Mouse (Mus musculus): ENCODE results near the gene Gm21497. TPM values are rescaled to one million over a fixed set of nuclear protein-coding genes. Genes with fewer than 3 reads are reported as not detected.
"Not testable (repeated sequence)": the region's sequence is repeated elsewhere in the genome, so short reads cannot be mapped to it uniquely, and the experiment has no call there.

Gm21497 gene
- polyA plus RNA-seq (2014; fragmentation: Nextera tagmentation; extraction: Ambion mirVana) = not detected in 2 replicates

GRCm38 (mm10) chrY:61646446-61646845, at the start of gene Gm21497:
Gm21497 (plus strand) TSS chrY:61646746.
- not testable (repeated sequence) for H3K9ac ChIP-seq (ENCODE audit: low read length); H3K9me3 ChIP-seq (ENCODE audit: control insufficient read depth, low read length); H3K36me3 ChIP-seq (ENCODE audit: control insufficient read depth, insufficient read depth, low read length); H3K4me1 ChIP-seq (ENCODE audit: control insufficient read depth, insufficient read depth, low read length); H3K4me2 ChIP-seq; H3K4me3 ChIP-seq (ENCODE audit: low read depth, low read length); DNase-seq (ENCODE audit: low spot score, missing footprints); ATAC-seq (ENCODE audit: low FRiP score); H3K27ac ChIP-seq (ENCODE audit: low read depth, low read length); H3K27me3 ChIP-seq (ENCODE audit: control insufficient read depth, insufficient read depth, low read length)
- no CpG with 5 or more reads among the region's 5 CpGs for WGBS

Data from midbrain, embryonic 11.5 days (tissue).